Mouse (Mus musculus): ENCODE results near the gene Serpinb7. TPM values are rescaled to one million over a fixed set of nuclear protein-coding genes. Genes with fewer than 3 reads are reported as not detected.

The Serpinb7 gene
- total RNA-seq, 2 experiments from 2014 or later, result not detected

GRCm38 (mm10) chr1:107481452-107481851 lies 82.0 kb downstream of the Serpinb7 start:
- ATAC-seq (ENCODE audit: poor library complexity, severe bottlenecking), result peak; percentile 98

GRCm38 (mm10) chr1:107489577-107489976 lies 90.1 kb downstream of the Serpinb7 start:
- peak; percentile 53 for ATAC-seq (ENCODE audit: poor library complexity, severe bottlenecking)

- ATAC-seq (ENCODE audit: poor library complexity, severe bottlenecking), result peak; percentile 94
These were observed 97.3 kb downstream of the Serpinb7 start for GRCm38 (mm10) chr1:107496789-107497188.

- peak; percentile 72 for ATAC-seq (ENCODE audit: poor library complexity, severe bottlenecking)
These were observed 102.6 kb downstream of the Serpinb7 start for GRCm38 (mm10) chr1:107502025-107502424.

Other genes starting within 250 kb of the Serpinb7 start
- gene Serpinb3b, start 121.3 kb upstream of the Serpinb7 start, total RNA-seq (2015), result not detected in 2 replicates
- not detected in 2 replicates for gene Serpinb3b, start 121.3 kb upstream of the Serpinb7 start, total RNA-seq (2017)
- not detected in 2 replicates for gene Serpinb3c, start 121.3 kb upstream of the Serpinb7 start, total RNA-seq (2015)
- not detected in 2 replicates for gene Serpinb3c, start 121.3 kb upstream of the Serpinb7 start, total RNA-seq (2017)
- not detected in 2 replicates for gene Serpinb11, start 38.5 kb upstream of the Serpinb7 start, total RNA-seq (2015)
- gene Serpinb11, start 38.5 kb upstream of the Serpinb7 start, total RNA-seq (2017), result not detected in 2 replicates
- gene Serpinb2, start 111.8 kb downstream of the Serpinb7 start, total RNA-seq (2015), result 38.0 and 40.7 TPM in 2 replicates
- gene Serpinb2, start 111.8 kb downstream of the Serpinb7 start, total RNA-seq (2017), result 9.6 and 13.5 TPM in 2 replicates
- gene Serpinb8, start 190.4 kb downstream of the Serpinb7 start, total RNA-seq (2015), result 1.5 and 2.1 TPM in 2 replicates
- gene Serpinb8, start 190.4 kb downstream of the Serpinb7 start, total RNA-seq (2017), result 0.49 and 1.4 TPM in 2 replicates